Mouse (Mus musculus) heart, adult 10 weeks (tissue): ENCODE data around the gene Paxbp1. TPM values are rescaled to one million over a fixed set of nuclear protein-coding genes. Genes with fewer than 3 reads are reported as not detected.

ENCODE experiments used
- polyA plus RNA-seq: library from polyadenylated mRNA; stranded (reverse); fragments of 350-450 nt; fragmentation: Illumina TruSeq; extraction: RNeasy Lipid Tissue Mini Kit (QIAGEN cat#74804); gene quantifications from one replicate; pipeline ENCODE4 v1.2.3, GENCODE M21; 2014; ENCODE audit warnings: low read depth, low replicate concordance

Paxbp1 gene
- polyA plus RNA-seq: 36.8 TPM

DNA sequence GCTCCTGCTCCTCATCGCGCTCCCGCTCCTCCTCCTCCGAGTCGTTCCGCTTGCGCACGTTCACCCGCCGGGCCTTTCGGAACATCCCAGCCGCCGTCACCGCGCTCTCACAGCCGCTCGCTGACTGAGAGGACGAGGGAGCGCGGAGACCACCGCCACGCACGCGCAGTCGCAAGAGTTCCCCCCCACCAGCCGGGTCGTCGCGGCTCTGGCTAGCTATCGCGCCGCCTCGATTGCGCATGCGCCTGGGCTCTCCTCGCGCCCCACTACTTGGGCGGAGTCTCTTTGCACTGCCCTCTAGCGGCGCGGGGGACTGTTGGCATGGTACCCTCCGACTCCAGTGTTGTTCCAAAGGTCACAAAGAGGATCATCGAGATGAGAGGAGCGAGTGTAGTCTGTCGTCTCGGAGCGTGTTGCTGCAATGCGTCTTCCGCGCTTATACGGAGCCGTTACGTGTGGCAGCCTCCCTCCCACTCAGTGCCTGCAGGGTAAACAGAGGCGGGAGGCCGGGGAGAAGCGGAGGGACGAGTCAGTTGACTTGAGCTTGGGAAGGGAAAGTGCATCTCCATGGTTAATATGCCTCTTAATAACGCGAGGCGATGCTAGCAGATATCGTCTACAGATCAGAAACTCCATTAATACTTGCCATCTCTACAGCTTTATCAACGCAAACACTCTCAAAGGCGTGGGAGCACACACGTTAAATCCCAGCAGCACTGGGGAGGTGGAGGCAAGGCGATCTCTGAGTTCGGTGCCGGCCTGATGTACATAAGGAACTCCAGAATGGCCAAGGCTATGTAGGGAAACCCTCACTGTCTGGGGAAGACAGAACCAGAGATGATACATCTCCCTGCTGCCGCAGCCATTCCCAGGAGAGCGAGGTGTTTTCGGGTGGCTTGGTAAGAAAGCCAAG is at the start of gene Paxbp1:
TSS of gene Paxbp1 (minus strand) at position 274 of the 913 bp plus-strand sequence.

DNA sequence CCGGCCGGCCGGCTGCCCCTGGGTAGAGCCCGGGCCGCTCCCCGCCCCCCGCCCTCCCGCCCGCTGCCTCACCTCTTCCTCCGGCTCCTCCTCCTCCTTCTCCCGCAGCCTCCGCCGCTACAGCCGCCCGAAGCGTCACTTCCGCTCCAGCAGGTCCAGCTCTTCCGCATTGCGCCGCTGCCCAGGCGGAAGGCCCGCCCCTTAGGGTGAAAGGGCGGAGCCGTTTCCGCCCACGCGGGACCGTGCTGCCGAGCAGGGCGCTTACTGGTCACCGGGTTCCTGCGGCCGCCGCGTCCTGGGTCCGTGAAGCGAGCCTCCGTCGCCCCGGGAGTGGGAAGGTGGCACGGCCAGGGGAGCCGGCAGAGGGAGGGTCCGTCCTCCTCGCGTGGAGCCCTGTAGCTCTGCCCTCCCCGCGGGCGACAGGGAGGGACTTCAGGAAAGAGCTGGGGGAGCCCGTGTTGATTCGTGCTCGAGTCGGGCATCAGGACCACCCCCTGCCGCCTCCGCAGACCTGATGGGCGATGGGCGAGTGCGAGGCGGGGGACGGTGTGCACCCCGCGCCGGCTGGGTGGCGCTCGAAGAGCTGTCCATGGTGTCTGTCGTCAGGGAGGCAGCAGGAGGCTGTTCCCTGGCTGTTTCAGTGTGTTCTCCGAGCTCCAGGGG is 33.2 kb downstream of the Paxbp1 start, which contains the start of gene Synj1:
TSS of gene Synj1 (minus strand) at position 288 of the 663 bp plus-strand sequence.

Other genes starting within 250 kb of the Paxbp1 start
- gene Urb1, start 234.1 kb downstream of the Paxbp1 start, polyA plus RNA-seq: 4.6 TPM
- gene Eva1c, start 217.8 kb downstream of the Paxbp1 start, polyA plus RNA-seq: 2.4 TPM
- 33.0 TPM for gene Cfap298, start 109.4 kb downstream of the Paxbp1 start, polyA plus RNA-seq
- 22.0 TPM for gene Synj1, start 33.2 kb downstream of the Paxbp1 start, polyA plus RNA-seq
- gene 4932438H23Rik, start 50.6 kb upstream of the Paxbp1 start, polyA plus RNA-seq: not detected
- gene Olig2, start 180.9 kb upstream of the Paxbp1 start, polyA plus RNA-seq: not detected
- gene Olig1, start 225.2 kb upstream of the Paxbp1 start, polyA plus RNA-seq: not detected